Mouse (Mus musculus) frontal cortex, adult 2 months (tissue): Measurements from ENCODE around the gene Hbs1l. TPM values are rescaled to one million over a fixed set of nuclear protein-coding genes. Genes with fewer than 3 reads are reported as not detected.

Source experiments
- DNase-seq, 2 experiments: peaks; one replicate each; pipeline ENCODE4 v3.0.0; 2022; ENCODE audit warnings: low spot score in 1 of 2; ENCODE audit errors: extremely low spot score in 1 of 2
- polyA plus RNA-seq: library from polyadenylated mRNA; depleted of rRNA; stranded (reverse); fragments of >200 nt; gene quantifications from 2 replicates; pipeline ENCODE4 v1.2.3, GENCODE M21; 2012; rRNA removed

Hbs1l gene
- polyA plus RNA-seq, 1 experiment, result 47.7 TPM

DNA sequence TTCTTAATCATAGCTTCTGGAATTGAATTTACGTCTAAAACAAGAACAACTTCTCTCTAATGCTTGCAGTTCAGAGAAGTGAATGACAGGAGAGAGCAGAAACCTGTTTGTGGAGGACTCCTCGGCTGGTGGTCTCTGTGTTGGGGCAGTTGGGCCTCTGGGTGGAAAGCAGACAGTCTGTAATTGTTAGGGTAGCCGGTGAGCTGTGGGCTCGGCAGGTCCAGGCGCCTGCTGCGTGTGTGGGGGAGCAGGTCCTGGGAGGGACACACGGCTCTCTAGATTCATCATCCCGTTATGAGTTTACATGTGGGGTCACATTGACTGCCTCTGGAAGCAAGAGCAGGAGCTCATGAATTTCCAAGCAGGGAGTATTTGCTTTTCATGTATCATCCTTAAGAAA, 103.8 kb downstream of the Hbs1l start:
- DNase-seq, result no peak

DNA sequence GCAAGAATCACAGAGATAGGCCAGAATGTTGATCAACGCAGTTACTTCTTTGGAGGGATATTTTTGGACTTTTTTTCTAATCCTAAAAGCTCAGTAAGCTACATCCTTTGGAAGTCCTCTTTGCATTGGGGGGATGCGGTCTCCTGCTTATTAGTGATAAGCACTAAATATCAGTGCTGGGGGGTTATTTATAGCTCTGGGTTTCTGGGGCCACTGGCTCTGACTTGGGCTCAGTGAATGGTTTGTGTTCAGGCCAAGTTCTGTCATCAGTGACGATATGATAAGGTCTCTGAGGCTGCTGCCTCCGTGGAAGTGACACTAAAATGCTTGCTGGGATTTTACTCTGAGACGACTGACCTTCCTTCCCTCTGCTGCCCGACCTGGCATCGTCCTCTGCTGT, 104.3 kb downstream of the Hbs1l start:
- DNase-seq, result no peak

DNA sequence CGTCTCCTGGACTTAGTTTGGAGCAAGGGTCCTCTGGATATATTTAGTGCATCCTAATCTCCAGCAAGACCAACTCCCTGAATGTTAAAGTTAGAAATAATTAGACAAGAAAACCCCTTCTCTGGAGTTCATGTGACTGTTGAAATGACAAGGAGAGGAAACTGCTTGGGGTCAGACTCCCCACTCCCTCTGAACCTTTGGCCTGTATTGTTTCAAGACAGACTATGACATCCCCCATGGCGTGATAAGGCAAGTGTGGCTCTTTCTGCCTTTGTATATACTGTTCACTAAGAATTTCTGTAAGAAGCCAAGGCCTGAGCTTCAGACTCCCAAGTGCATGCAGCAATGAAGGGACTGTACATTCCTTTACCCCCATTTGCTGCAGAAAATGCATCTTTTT, 104.7 kb downstream of the Hbs1l start:
- no peak for DNase-seq

DNA sequence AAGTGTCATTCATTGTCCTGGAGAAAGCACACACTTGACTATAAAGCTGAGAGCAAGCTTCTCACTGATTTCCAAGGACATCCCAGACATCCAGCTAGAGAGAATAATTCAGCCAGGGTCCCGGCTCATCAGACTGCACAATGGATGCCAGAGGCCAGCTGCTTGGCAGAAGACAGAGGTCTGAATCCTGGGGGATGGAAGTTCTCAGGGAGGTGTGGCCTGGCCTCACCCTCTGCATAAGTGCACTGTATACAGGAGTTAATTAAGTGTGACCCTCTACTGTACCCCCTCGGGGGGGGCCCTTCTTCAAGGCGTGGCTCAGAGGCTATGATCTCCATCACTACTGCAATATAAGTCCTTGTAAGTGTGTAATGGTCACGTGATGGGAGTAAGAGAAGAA, 105.5 kb downstream of the Hbs1l start:
- DNase-seq, result no peak

DNA sequence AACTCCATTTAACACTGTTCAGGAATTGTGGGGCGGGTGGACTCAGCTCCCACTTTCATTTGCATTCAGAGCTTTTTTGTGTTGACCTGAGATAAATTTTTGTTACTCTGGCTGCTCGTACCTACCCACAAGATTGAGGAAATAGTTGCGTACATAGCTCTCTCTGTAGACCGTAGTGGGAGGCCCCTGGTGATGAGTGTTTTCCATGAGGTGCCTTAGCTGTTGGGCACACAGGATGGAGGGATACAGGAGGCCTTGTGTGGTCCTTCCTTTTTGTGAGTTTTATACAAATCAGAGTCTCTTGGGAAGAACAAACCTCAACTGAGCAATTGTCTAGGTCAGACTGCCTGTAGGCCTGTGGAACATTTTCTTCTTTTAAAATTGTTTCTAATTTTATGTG, 109.0 kb downstream of the Hbs1l start:
- DNase-seq, result no peak

DNA sequence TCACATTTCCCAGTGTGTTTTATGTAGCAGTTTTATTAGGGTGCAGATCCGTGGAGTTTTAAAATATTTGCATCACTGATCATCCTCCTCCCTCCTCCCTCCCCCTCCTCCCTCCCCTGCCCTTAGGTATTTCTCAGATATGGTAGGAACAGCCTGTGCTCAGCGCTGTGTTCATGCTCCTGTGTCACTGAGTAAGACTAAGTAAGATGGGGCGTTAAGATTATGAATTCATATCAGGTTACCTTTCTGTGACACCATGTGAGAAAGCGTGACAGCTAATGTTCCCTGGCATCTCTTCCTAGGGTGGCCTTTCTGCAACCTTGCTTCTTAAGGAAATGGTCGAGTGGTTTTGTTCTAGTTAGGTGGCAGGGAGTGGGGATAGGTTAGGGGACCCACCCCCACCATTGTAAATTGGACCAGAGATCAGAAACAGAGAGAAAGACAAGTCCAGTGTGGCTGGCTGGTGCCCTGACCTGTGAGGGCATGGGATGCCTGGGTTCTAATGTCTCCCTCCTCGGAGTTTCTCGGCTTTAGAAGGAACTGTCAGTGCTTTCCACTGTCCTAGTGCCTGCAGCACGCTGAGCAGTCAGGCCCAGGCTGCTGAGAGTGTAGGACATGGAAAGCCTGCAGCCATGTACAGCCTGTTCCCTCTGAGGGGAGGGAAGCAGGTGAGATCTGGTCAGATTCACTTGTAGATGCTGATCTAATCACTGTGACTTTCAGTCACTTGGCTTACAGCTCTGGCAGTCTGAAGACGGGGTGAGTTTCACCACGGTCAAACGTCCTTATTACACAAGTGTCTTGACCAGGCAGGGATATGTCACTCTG, 110.1 kb downstream of the Hbs1l start:
- no peak for DNase-seq

DNA sequence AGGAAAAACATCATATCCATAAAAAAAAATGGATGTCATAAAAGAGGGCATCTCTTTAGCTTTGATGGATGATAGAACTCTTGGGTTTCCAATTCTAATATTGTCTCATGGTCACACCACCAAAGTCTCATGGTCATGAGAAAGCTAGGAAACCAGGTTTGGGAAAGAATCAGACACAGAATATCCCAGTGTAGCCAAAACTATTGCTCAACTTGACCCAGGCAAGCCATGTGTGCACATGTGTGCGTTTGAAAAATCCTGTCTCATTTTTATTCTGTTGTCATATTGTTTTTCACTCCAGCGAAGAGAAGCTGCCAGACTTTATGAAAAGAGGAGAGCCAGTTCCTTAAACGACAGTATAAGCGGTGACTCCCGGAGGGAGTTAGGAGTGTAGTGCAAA, 114.9 kb downstream of the Hbs1l start:
- no peak for DNase-seq

DNA sequence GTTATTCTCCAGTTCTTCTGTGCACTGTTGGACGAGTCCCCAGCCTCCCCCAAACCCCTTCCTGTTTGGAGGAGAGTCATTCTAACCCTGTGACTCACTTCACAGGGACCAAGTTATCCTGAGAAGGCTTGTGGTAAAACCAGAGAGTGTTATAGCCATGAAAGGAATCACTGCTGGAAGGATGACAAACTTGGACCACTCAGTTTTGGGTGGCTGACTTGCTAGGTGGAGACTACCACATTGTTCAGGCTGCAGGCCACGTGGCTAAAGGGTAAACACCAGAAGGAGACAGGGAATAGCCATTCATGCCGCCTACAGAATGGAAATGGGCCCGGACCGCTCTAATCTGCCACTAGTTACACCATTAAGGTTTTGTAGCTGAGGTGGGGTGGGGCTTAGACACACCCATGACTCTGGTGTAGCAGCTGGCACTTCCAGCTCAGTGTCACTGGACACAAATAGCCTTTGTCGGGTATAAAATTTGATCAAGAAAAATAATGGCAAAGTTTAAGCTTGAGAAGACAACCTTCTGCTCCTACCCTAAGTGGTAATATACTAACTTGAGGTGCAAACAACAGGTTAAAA, 115.9 kb downstream of the Hbs1l start:
- no peak for DNase-seq

DNA sequence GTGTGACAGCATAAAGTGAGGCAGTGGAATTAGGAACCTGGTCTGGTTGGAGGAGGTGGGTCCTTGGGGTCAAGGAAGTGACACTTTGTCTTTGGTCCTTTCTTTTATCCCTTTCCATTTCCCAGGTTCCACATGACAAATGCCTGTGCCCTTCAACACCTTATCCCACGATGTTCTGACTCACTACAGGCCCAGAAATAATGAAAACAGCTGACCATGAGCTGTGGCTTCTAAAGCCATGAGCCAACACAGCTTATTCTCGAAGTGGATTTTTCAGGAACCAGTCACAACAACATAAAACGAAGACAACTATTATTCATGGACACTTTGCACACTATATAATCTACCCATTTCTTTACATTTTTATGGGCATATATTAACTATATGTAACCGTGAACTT, 119.3 kb downstream of the Hbs1l start:
- DNase-seq, result no peak

DNA sequence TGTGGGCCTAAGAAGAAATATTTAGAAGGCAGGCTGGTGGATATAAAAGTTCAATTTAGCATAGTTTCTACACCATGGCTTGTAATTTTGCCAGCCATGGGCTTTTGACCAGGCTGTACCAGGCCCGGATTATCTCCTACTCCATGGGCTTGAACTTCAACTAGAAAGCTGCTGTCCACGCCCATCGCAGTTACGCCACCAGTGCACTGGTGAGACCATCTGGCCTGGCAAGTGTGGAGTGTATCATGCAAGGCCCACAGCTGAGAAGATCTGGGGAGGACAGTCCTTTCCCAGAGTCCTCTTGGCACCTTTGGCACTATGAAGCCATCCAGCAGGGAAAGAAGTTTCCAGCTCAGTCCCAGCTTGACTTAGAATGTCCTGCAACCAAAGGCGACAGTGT, 120.4 kb downstream of the Hbs1l start:
- no peak for DNase-seq

Other genes with a start within 250 kb of the Hbs1l start
- 0.24 and 0.48 TPM in 2 replicates for gene Myb, start 135.0 kb upstream of the Hbs1l start, polyA plus RNA-seq
- 0.17 and 0.22 TPM in 2 replicates for gene Aldh8a1, start 81.3 kb downstream of the Hbs1l start, polyA plus RNA-seq